Mouse (Mus musculus) kidney, postnatal 0 days (tissue): Measurements from ENCODE around the gene Ccdc97. TPM values are rescaled to one million over a fixed set of nuclear protein-coding genes. Genes with fewer than 3 reads are reported as not detected.

Experiments
- ATAC-seq: fragments of 200-750 bp; cut with Nextera tagmentation; replicated peaks from 2 replicates; pipeline ENCODE4 v1.8.0; 2017; ENCODE audit warnings: low read depth, moderate number of reproducible peaks, moderate TSS enrichment, moderate library complexity; ENCODE audit not compliant: low FRiP score
- DNase-seq: peaks from one replicate; pipeline ENCODE4 v3.0.0-alpha.2; 2016; ENCODE audit warnings: low spot score
- H3K27ac ChIP-seq: fragments of 300-500 bp; sonication (generic); 2 replicates; pipeline ENCODE4 v1.5.1; 2014; ENCODE audit warnings: mild to moderate bottlenecking
- H3K27me3 ChIP-seq: fragments of 300-500 bp; sonication (generic); 2 replicates; pipeline ENCODE4 v1.6.1; 2014; ENCODE audit warnings: low read length, mixed read lengths; ENCODE audit not compliant: insufficient read depth
- H3K36me3 ChIP-seq: fragments of 300-500 bp; sonication (generic); 2 replicates; pipeline ENCODE4 v1.6.1; 2014; ENCODE audit warnings: low read length, mixed read lengths; ENCODE audit not compliant: insufficient read depth
- H3K4me1 ChIP-seq: fragments of 300-500 bp; sonication (generic); replicated peaks from 2 replicates; pipeline ENCODE4 v1.6.1; 2014; ENCODE audit warnings: antibody characterized with exemption, low read length, mixed read lengths; ENCODE audit not compliant: insufficient read depth
- H3K4me2 ChIP-seq: fragments of 300-500 bp; sonication (generic); 2 replicates; pipeline ENCODE4 v1.6.1; 2014; ENCODE audit warnings: mild to moderate bottlenecking, low read length, moderate library complexity, mixed read lengths
- H3K4me3 ChIP-seq: fragments of 300-500 bp; sonication (generic); replicated peaks from 2 replicates; pipeline ENCODE4 v1.5.1; 2014; ENCODE audit warnings: low read depth, low read length
- H3K9ac ChIP-seq: fragments of 300-500 bp; sonication (generic); 2 replicates; pipeline ENCODE4 v1.6.1; 2014; ENCODE audit warnings: low read depth, low read length
- H3K9me3 ChIP-seq: fragments of 300-500 bp; sonication (generic); replicated peaks from 2 replicates; pipeline ENCODE4 v1.6.1; 2016; ENCODE audit warnings: low read length, inconsistent platforms, mixed read lengths
- CTCF ChIP-seq: IDR thresholded peaks from 2 replicates; pipeline ENCODE4 v1.5.1; 2016; ENCODE audit warnings: antibody characterized with exemption, low read depth, mild to moderate bottlenecking, moderate library complexity
- WGBS: fragments of 180-500 bp; shearing (Covaris S2); extraction: QIAGEN DNeasy Blood & Tissue Kit; methylation state at CpG from one replicate; pipeline ENCODE4 v1.1.7; 2014; 5-methylcytosine and 5-hydroxymethylcytosine counted together
- polyA plus RNA-seq: library from polyadenylated mRNA; unstranded; fragments of >200 nt; fragmentation: Nextera tagmentation; extraction: Ambion mirVana; gene quantifications from 2 replicates; pipeline ENCODE4 v1.2.1, GENCODE M21; 2015

Gene Ccdc97
- polyA plus RNA-seq, 1 experiment from 2014 or later: 19.4 TPM

DNA sequence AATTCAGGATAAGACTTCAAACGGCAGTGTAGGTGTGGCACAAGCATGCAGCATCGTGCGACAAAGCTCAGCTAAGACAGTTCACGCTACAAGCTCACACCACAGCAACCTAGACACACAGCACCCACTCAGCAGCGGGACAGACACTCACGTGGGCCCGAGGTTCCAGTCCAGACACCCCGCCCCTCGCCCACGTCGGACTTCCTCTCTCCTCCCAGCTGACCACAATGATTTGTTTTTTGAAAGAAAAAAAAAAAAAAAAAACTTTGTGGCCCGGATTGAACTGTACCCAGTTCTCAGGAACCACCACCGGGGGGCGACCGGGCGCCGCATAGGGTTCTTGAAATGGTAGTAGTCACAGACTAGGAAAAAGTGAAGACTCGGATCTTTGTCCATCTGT lies 37.1 kb upstream of the Ccdc97 start:
- H3K4me3 ChIP-seq: peak overlapping the region; percentile 93
- H3K4me2 ChIP-seq: peak overlapping the region; percentile 88
- peaks cover 8% of the 10 kb centered on the region; the same call in 1 of the 2 replicates for H3K36me3 ChIP-seq
- no peaks in the 10 kb centered on the region for H3K9me3 ChIP-seq
- WGBS: under 1% methylated on average over 18 of the region's 18 CpGs
- ATAC-seq (peak; percentile 31), DNase-seq (peak; percentile 97)
- H3K27me3 ChIP-seq: no peaks in the 10 kb centered on the region
- peaks cover 9% of the 10 kb centered on the region for H3K4me1 ChIP-seq
- H3K27ac ChIP-seq: peak overlapping the region; percentile 99
- TF ChIP-seq CTCF: peak; percentile 89
- peak overlapping the region; percentile 54 for H3K9ac ChIP-seq

GRCm38 (mm10) chr7:25755468-25755833 lies 36.6 kb upstream of the Ccdc97 start:
- Histone ChIP-seq H3K4me1 (peaks cover 9% of the 10 kb centered on the region), H3K27me3 (no peaks in the 10 kb centered on the region), H3K27ac (peak overlapping the region; percentile 99), H3K9me3 (no peaks in the 10 kb centered on the region), H3K4me3 (peak overlapping the region; percentile 93), H3K9ac (peak overlapping the region; percentile 54), H3K36me3 (peaks cover 11% of the 10 kb centered on the region), H3K4me2 (peak overlapping the region; percentile 88)
- peak; percentile 57 for ATAC-seq
- DNase-seq: no peak
- no peak for TF ChIP-seq CTCF
- WGBS: under 1% methylated on average over 15 of the region's 15 CpGs

DNA sequence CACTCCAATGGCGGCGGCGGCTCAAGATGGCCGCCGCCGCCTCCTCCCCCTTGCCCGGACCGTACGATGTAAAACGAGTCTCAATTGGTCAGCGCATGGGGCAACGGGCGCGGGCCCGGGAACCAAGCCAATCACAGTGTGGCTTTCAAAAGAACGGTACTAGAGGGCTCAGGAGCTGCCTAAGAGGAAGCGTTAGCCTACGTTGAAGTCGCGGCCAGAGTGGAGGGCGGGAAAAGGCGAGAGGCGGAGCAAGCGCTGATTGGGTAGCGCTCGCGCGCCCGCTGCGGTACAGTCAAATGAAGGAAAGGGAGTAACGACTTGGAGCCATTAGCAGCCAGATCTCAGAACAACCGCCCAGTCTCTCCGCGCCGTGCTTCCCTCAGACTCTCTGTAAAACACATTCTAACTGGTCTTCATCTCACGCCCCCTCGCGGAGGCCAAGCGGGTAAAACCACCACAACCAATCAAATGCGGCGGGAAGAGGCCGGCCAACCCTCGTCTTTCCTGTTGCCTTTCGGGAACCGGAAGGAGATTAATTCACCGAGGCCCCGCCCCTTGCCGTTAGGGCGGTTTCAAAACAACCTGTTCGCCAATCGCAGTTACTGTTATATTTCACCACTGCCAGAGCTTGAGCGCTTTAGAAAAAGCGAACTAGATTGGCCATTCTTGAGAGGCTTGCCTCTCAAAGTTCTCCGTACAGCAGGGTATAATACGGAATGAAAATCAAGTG lies 36.0 kb upstream of the Ccdc97 start, which contains the start of gene Hnrnpul1:
TSS of gene Hnrnpul1 (minus strand) at position 20 of the 730 bp plus-strand sequence.
- peak within 1 kb of the TSS; percentile 93 for H3K4me3 ChIP-seq
- peak; percentile 100 for DNase-seq
- under 1% methylated on average over 55 of the region's 55 CpGs for WGBS
- H3K27ac ChIP-seq: peak within 1 kb of the TSS; percentile 99
- no peaks in the 10 kb centered on the region for H3K27me3 ChIP-seq
- H3K9me3 ChIP-seq: no peaks in the 10 kb centered on the region
- H3K4me1 ChIP-seq: peaks cover 9% of the 10 kb centered on the region
- H3K4me2 ChIP-seq: peak within 1 kb of the TSS; percentile 88
- peak within 1 kb of the TSS; percentile 99 for H3K9ac ChIP-seq
- peak; percentile 93 for ATAC-seq
- H3K36me3 ChIP-seq: peaks cover 11% of the 10 kb centered on the region
- TF ChIP-seq CTCF: peak; percentile 63

GRCm38 (mm10) chr7:25754439-25754737 lies 35.5 kb upstream of the Ccdc97 start:
- H3K9me3 ChIP-seq: no peaks in the 10 kb centered on the region
- H3K4me1 ChIP-seq: peaks cover 9% of the 10 kb centered on the region
- peaks cover 16% of the 10 kb centered on the region for H3K36me3 ChIP-seq
- WGBS: under 1% methylated on average over 30 of the region's 30 CpGs
- peak overlapping the region; percentile 86 for H3K4me2 ChIP-seq
- no peak for ATAC-seq
- H3K9ac ChIP-seq: peak overlapping the region; percentile 99
- peak overlapping the region; percentile 99 for H3K27ac ChIP-seq
- H3K27me3 ChIP-seq: no peaks in the 10 kb centered on the region
- peak overlapping the region; percentile 93 for H3K4me3 ChIP-seq
- no peak for DNase-seq
- peak; percentile 26; the same call in 1 of the 2 replicates for TF ChIP-seq CTCF

DNA sequence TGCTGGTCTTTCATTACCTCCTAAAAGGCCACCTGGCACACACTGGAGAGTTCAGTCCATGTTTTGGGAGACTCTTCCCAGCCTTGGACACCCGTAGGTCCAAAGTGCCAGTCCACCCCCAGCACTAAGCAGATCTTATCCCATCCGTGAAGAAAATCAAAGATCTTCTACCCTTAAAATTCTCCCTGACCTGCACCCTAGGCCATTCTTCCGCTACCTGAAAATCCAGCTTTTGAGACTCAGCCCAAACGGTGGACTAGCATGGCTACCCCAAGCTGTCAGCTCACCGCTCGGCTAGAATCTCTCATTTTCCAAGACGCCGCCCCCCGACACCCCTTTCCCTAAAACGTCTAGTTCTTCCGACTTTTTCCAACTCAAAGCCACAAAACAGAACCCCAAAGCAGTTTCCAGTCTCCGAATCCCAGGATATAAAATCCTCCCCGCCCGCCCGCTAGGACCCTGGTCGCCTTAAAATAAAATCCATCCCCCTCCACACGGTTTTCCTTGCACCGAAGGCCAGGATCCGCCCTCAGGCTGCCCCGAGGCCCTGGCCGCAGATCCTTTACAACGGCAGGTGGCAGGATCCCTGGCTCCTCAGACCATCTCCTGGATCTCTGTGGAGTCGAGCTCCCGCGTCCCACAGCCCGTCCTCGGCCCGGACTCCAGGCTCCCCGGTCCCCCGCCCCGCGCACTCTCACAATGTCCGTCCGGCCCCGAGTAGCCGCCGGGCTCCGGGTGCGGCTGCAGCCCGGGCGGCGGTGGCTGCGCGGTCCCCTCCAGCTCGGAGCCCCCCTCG lies 35.0 kb upstream of the Ccdc97 start:
- H3K27ac ChIP-seq: peak overlapping the region; percentile 99
- WGBS: under 1% methylated on average over 45 of the region's 46 CpGs
- TF ChIP-seq CTCF: no peak
- H3K36me3 ChIP-seq: peaks cover 21% of the 10 kb centered on the region
- peaks cover 9% of the 10 kb centered on the region for H3K4me1 ChIP-seq
- DNase-seq (peak; percentile 54), ATAC-seq (peak; percentile 8; the same call in 1 of the 2 replicates)
- no peaks in the 10 kb centered on the region for H3K9me3 ChIP-seq
- peak overlapping the region; percentile 93 for H3K4me3 ChIP-seq
- peak overlapping the region; percentile 86 for H3K4me2 ChIP-seq
- H3K9ac ChIP-seq: peak overlapping the region; percentile 99
- H3K27me3 ChIP-seq: no peaks in the 10 kb centered on the region

DNA sequence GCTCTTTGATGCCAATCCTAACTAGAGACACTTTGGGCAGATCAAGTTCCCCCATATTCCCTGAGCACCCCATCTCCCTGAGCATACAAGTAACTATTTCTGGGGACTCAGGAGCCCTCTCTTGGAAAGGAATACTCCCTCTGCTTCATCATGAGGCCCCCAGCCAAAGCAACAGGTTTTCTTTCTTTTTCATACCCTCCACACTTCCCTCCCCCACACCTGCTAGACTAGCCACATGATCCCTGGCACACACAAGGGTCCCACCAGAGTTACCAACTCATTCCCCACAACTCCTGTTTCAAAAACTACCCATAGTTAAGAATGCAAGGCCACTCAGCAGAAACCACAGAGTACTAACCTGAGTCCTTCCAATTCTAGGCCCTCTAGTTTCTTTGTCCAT lies 34.2 kb upstream of the Ccdc97 start:
- no peak for TF ChIP-seq CTCF
- H3K27me3 ChIP-seq: no peaks in the 10 kb centered on the region
- H3K4me2 ChIP-seq: peak overlapping the region; percentile 86
- H3K9ac ChIP-seq: peak overlapping the region; percentile 99
- no peaks in the 10 kb centered on the region for H3K9me3 ChIP-seq
- peaks cover 28% of the 10 kb centered on the region for H3K36me3 ChIP-seq
- peak overlapping the region; percentile 93 for H3K4me3 ChIP-seq
- DNase-seq: no peak
- no peak for ATAC-seq
- peaks cover 9% of the 10 kb centered on the region for H3K4me1 ChIP-seq
- H3K27ac ChIP-seq: no peak overlapping the region
